Mouse (Mus musculus) liver, embryonic 14.5 days (tissue): ENCODE data around the gene Lexm. TPM values are rescaled to one million over a fixed set of nuclear protein-coding genes. Genes with fewer than 3 reads are reported as not detected.

ENCODE experiments used
- ATAC-seq: fragments of 200-750 bp; cut with Nextera tagmentation; 2 replicates; pipeline ENCODE4 v1.8.0; 2017; ENCODE audit warnings: moderate number of reproducible peaks, mild to moderate bottlenecking, moderate library complexity; ENCODE audit not compliant: insufficient read depth
- DNase-seq, 3 experiments: peaks; one replicate each; pipeline ENCODE4 v3.0.0-alpha.2; 2012 to 2013; ENCODE audit warnings: low read depth in 3 of 3, low spot score in 3 of 3
- H3K27ac ChIP-seq: fragments of 300-500 bp; sonication (generic); 2 replicates; pipeline ENCODE4 v1.5.1; 2014; ENCODE audit warnings: moderate library complexity, mild to moderate bottlenecking, control low read depth, inconsistent platforms
- H3K27me3 ChIP-seq: fragments of 300-500 bp; sonication (generic); 2 replicates; pipeline ENCODE4 v1.6.1; 2014; ENCODE audit warnings: mild to moderate bottlenecking, low read length, moderate library complexity; ENCODE audit not compliant: control insufficient read depth, insufficient read depth
- H3K36me3 ChIP-seq: fragments of 300-500 bp; sonication (generic); replicated peaks from 2 replicates; pipeline ENCODE4 v1.6.1; 2014; ENCODE audit warnings: low read depth; ENCODE audit not compliant: control insufficient read depth, insufficient read depth
- H3K4me1 ChIP-seq, 2 experiments: fragments of 200-500 bp in 1 of 2; fragments of 300-500 bp in 1 of 2; sonication (generic) in 1 of 2; replicated peaks; 2 replicates each; pipeline ENCODE4 v1.6.1; 2012 to 2014; ENCODE audit warnings: antibody characterized with exemption in 1 of 2, inconsistent platforms in 1 of 2, low read length in 1 of 2; ENCODE audit not compliant: control insufficient read depth in 2 of 2, insufficient read depth in 2 of 2
- H3K4me2 ChIP-seq: fragments of 300-500 bp; sonication (generic); 2 replicates; pipeline ENCODE4 v1.6.1; 2014; ENCODE audit warnings: low read depth, mild to moderate bottlenecking, control low read depth, moderate library complexity
- H3K4me3 ChIP-seq, 2 experiments: fragments of 200-500 bp in 1 of 2; fragments of 300-500 bp in 1 of 2; sonication (generic) in 1 of 2; 2 replicates each; pipeline ENCODE4 v1.5.1; 2012 to 2014; ENCODE audit warnings: low read depth in 2 of 2, low read length in 2 of 2, mild to moderate bottlenecking in 2 of 2, control low read depth in 1 of 2, inconsistent platforms in 1 of 2, moderate library complexity in 1 of 2; ENCODE audit not compliant: insufficient read depth in 1 of 2
- H3K9ac ChIP-seq: fragments of 300-500 bp; sonication (generic); replicated peaks from 2 replicates; pipeline ENCODE4 v1.6.1; 2014; ENCODE audit warnings: mild to moderate bottlenecking, control low read depth, moderate library complexity
- H3K9me3 ChIP-seq: fragments of 300-500 bp; sonication (generic); 2 replicates; pipeline ENCODE4 v1.6.1; 2016; ENCODE audit warnings: low read length, mixed read lengths; ENCODE audit not compliant: control insufficient read depth
- CTCF ChIP-seq: IDR thresholded peaks from 2 replicates; pipeline ENCODE4 v1.5.1; 2016; ENCODE audit warnings: antibody characterized with exemption, low read depth, control low read depth
- EP300 ChIP-seq: IDR thresholded peaks from 2 replicates; pipeline ENCODE4 v1.6.1; 2016; ENCODE audit warnings: antibody characterized with exemption, low read depth
- WGBS: fragments of 180-500 bp; shearing (Covaris S2); extraction: QIAGEN DNeasy Blood & Tissue Kit; methylation state at CpG from one replicate; pipeline ENCODE4 v1.1.7; 2014; ENCODE audit not compliant: insufficient replicate concordance; 5-methylcytosine and 5-hydroxymethylcytosine counted together
- polyA plus RNA-seq, 2 experiments: library from polyadenylated mRNA; depleted of rRNA in 1 of 2; stranded (reverse) in 1 of 2; unstranded in 1 of 2; fragments of >200 nt; fragmentation: Nextera tagmentation in 1 of 2; extraction: Ambion mirVana in 1 of 2; gene quantifications; 2 replicates each; pipeline versions ENCODE4 v1.2.1 to v1.2.3; 2012 to 2014

Lexm gene
- polyA plus RNA-seq, 2 experiments, result 0.10 TPM; not detected in 1

GRCm38 (mm10) chr4:106621428-106621827 is 4.4 kb upstream of the Lexm start:
- DNase-seq (no peak), ATAC-seq (no peak)
- Histone ChIP-seq H3K27me3 (peaks cover 17% of the 10 kb centered on the region), H3K36me3 (no peaks in the 10 kb centered on the region), H3K9ac (no peak overlapping the region), H3K27ac (no peak overlapping the region), H3K4me2 (no peak overlapping the region), H3K4me1 (peaks cover 2 to 3% of the 10 kb centered on the region in 2 experiments; a peak in 1 of 4 replicates), H3K4me3 (no peak overlapping the region), H3K9me3 (no peaks in the 10 kb centered on the region)
- WGBS, result 49% methylated on average over 3 of the region's 3 CpGs
- TF ChIP-seq CTCF, result no peak
- TF ChIP-seq EP300, result no peak

- Histone ChIP-seq H3K27me3 (peaks cover 22% of the 10 kb centered on the region), H3K36me3 (no peaks in the 10 kb centered on the region), H3K27ac (no peak overlapping the region), H3K4me1 (peaks cover 8% of the 10 kb centered on the region in 2 experiments), H3K4me3 (no peak overlapping the region), H3K9ac (no peak overlapping the region), H3K9me3 (no peaks in the 10 kb centered on the region), H3K4me2 (no peak overlapping the region)
- ATAC-seq (no peak), DNase-seq (no peak)
- no peak for TF ChIP-seq EP300
- no peak for TF ChIP-seq CTCF
- 57% methylated on average over 4 of the region's 4 CpGs for WGBS
Observed at GRCm38 (mm10) chr4:106618898-106619297, 1.9 kb upstream of the Lexm start.

- ATAC-seq, result no peak
- no peak overlapping the region for H3K4me2 ChIP-seq
- WGBS, result 65% methylated on average over 12 of the region's 12 CpGs
Observed at GRCm38 (mm10) chr4:106615637-106616036, 1.4 kb downstream of the Lexm start.

GRCm38 (mm10) chr4:106614881-106615280 is 2.2 kb downstream of the Lexm start:
- no peak overlapping the region for H3K27ac ChIP-seq
- no peaks in the 10 kb centered on the region for H3K36me3 ChIP-seq
- TF ChIP-seq EP300 (no peak), CTCF (no peak)
- H3K4me2 ChIP-seq, result no peak overlapping the region
- no peak overlapping the region for H3K9ac ChIP-seq
- ATAC-seq (no peak), DNase-seq (no peak)
- H3K27me3 ChIP-seq, result peaks cover 5% of the 10 kb centered on the region
- H3K9me3 ChIP-seq, result no peaks in the 10 kb centered on the region
- no peak overlapping the region for H3K4me3 ChIP-seq
- H3K4me1 ChIP-seq, result peaks cover 20 to 22% of the 10 kb centered on the region in 2 experiments
- WGBS, result 62% methylated on average over 9 of the region's 9 CpGs

More at GRCm38 (mm10) chr4:106615637-106616036, 1.4 kb downstream of the Lexm start:
- TF ChIP-seq EP300 (no peak), CTCF (no peak)
- H3K27me3 ChIP-seq, result peaks cover 5% of the 10 kb centered on the region
- no peaks in the 10 kb centered on the region for H3K9me3 ChIP-seq
- peaks cover 20 to 22% of the 10 kb centered on the region in 2 experiments for H3K4me1 ChIP-seq
- H3K4me3 ChIP-seq, result no peak overlapping the region
- no peak overlapping the region for H3K9ac ChIP-seq
- H3K27ac ChIP-seq, result no peak overlapping the region
- no peaks in the 10 kb centered on the region for H3K36me3 ChIP-seq
- DNase-seq, result no peak

GRCm38 (mm10) chr4:106614180-106614797 is 2.8 kb downstream of the Lexm start:
- no peaks in the 10 kb centered on the region for H3K36me3 ChIP-seq
- H3K4me2 ChIP-seq, result peak overlapping the region; percentile 74
- 43% methylated on average over 7 of the region's 7 CpGs for WGBS
- TF ChIP-seq EP300 (peak; percentile 25; the same call in 1 of the 2 replicates), CTCF (peak; percentile 97)
- ATAC-seq (peak; percentile 69), DNase-seq (peak; percentile 38 to 51 (median 44))
- H3K9me3 ChIP-seq, result no peaks in the 10 kb centered on the region
- no peak overlapping the region; a peak in 1 of 4 replicates for H3K4me3 ChIP-seq
- H3K9ac ChIP-seq, result peak overlapping the region; percentile 74
- H3K4me1 ChIP-seq, result peaks cover 20 to 22% of the 10 kb centered on the region in 2 experiments
- H3K27me3 ChIP-seq, result peaks cover 5% of the 10 kb centered on the region
- peak overlapping the region; percentile 87 for H3K27ac ChIP-seq
